Mouse (Mus musculus): ENCODE measurements at regions not wholly inside any gene's neighbourhood (a gene's known extent, or its start where the extent isn't known, plus 50 kb on each side); places are given as distances from the start of the nearest gene placed in this dataset.
"Not testable (repeated sequence)": the region's sequence is repeated elsewhere in the genome, so short reads cannot be mapped to it uniquely, and the experiment has no call there.

DNA sequence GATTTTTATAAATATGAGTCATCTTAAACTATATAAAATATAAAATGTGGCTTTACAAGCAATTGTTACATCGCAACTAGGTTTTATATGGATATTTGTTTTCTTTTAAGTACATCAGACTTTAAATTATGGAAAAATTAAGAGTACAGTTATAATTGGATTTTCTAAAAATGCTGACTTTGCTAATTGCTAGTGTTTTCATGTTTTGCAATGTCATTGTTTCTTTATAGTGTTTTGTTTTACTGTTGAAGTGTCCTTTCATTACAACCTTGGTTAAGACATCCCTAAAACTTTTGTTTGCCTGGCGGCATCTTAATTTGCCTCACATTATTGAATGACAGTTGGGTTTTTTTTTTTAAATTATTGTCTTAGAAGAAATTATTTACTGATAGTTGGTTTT, 1634.0 kb downstream of the Diaph2 start:
- no peak for DNase-seq
- intact Hi-C loops (cut with DNase I), result no loop called here

DNA sequence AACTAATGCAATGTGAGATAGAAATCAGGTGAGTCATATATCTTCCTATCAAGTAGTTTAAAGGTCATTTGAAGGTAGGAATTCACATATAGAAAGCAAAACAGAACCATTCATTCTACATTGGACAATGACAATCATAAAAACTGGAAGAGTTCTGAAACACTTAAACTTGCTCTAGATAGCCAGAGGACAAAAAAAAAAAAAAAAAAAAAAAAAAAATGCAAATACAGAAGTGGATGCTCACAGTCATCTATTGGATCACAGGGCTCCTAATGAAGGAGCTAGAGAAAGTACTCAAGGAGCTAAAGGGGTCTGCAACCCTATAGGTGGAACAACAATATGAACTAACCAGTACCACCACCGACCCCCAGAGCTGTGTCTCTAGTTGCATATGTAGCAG, 1652.6 kb downstream of the Diaph2 start:
- intact Hi-C loops (cut with DNase I), result no loop called here
- no peak for DNase-seq

DNA sequence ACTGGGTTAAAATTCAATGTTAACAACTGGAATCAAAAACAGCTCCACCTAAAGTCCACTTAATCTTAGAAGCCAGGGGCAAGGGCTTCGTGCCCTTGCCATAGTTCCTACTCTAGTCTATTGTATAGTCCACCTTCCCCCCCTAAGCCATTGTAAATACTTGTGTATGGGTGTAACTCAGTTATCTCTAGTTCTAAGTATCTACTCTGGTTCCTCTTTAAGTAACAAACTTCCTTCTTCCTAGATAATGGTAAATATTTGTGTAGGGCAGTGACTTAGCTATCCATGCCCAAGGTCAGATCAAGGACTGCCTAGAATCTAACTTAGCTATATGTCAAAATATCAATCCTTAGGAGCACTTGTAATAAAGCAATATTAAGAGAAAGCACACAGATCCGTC, 1653.3 kb downstream of the Diaph2 start:
- intact Hi-C loops (cut with DNase I), result not testable (repeated sequence)

DNA sequence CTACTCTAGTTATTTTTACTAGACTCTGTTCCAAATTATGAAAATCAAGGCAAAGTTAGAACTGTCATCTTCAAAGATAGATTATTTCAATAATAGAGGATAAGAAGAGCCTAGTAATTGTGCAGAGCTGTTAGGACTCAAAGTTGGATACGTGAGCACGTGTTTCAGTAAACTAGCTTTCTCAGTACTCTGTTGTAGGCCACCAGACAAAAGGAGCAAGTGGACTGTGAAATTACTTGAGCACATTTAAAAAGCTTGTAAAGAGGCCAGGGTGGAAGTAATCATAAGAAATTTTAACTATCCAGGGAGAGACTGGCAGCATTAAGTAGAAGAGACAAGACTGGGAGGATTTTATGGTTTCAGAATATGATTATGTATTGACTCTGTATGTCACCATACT, 1657.1 kb downstream of the Diaph2 start:
- no peak for DNase-seq
- intact Hi-C loops (cut with DNase I), result no loop called here

More for the DNA sequence above, 1653.3 kb downstream of the Diaph2 start:
- DNase-seq, result not testable (repeated sequence)

DNA sequence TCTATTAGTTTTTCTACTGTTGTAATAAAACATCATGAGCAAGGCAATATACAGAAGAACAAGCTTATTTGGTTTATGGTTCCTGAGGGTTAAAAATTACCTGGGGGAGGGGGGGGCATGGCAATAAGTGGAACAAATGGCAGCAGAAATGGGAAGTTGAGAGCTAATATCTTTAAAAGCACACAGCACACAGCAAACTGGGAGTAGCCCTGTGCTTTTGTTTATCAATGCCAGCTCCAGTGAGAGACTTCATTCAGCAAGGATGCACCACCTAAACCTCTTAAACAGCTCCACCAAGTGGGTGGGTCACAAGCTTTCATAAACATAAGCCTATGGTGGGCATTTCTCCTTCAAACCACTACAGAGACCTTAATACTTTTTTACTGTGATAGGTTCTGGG, 1661.0 kb downstream of the Diaph2 start:
- no peak for DNase-seq
- intact Hi-C loops (cut with DNase I), result no loop called here

DNA sequence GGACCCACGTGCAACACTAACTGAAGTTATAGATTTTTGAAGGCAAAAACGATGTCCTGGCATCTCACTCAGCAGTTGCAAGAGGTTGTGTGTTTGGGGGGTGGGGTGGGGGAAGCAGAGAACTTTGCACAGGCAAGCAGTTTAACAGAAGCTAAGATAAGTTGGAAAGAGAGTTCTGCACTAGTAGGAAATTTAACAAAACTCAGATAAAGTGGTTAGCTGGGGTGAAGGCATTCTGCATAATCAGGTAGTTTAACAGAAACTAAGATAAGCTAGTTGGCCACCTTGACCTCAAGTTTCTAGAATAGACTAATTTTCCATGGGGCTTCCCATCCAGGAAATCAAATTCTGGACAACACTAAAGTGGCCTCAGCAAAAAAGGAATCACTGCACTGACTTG, 1672.6 kb downstream of the Diaph2 start:
- DNase-seq, result no peak
- intact Hi-C loops (cut with DNase I), result no loop called here

DNA sequence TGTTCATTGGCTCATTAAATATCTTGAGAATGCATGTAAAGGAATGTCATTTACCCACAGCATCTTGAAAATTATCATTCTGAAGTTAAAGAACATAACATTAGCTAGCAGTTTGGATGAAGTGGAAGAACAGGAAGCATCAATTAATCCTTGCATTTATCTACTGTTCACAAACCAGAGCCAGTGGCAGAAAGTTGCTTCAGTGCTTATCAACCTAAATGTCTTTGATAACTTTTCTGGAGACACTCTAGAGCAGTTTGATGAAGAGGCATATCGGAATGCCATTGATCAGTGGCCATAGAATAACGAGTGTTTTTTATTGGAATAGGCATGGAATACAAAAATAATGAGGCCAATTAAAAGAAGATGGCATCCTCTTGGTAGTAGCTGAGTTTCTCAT, 1673.3 kb downstream of the Diaph2 start:
- no peak for DNase-seq
- intact Hi-C loops (cut with DNase I), result no loop called here

DNA sequence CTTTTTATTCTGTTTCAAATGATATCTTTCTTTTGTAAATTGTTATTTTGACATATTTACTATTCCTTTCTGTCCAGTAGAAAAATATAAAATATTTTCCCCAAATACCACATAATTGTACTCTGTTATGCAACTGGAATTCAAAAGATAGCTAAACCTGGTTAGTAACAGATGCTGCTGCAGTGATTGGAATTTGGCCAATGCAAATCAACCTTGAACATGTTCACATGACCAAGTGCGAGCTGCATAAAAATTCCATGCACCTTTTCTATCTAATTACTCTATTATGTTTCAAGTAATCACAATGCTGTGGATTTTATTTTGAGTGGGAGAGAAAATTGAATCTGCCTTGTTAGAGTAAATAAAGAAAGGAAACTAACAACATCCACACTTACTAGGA, 1684.6 kb downstream of the Diaph2 start:
- intact Hi-C loops (cut with DNase I), result no loop called here

DNA sequence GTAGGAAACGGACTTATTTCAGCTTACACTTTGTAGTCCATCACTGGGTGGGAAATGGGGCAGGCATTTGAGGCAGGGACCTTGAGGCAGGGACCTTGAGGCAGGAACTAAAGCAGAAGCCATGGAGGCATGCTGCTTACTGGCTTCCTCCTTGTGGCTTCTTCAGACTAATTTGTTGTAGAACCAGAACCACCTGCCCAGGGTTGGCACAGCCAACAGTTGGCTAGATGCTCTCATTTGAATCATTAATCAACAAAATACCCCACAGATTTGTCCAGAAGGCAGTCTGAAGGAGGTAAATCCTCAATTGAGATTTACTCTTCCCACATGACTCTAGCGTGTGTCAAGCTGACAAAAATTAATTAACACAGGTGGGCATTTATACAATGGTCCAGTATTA, 1703.3 kb downstream of the Diaph2 start:
- intact Hi-C loops (cut with DNase I), result no loop called here
- DNase-seq, result peak; percentile 4

More for the DNA sequence above, 1684.6 kb downstream of the Diaph2 start:
- DNase-seq, result peak; percentile 9

DNA sequence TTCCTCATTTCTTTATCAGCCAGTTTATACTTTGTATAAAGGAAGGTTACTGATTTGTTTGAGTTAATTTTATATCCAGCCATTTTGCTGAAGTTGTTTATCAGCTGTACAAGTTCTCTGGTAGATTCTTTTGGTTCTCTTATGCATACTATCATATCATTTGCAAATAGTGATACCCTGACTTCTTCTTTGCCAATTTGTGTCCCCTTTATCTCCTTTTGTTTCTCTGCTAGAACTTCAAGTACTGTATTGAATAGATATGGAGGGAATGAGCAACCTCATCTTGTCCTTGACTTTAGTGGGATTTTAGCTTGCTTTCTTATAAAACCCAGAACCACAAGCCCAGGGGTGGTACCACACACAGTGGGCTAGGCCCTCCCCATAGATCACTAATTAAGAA, 1711.1 kb downstream of the Diaph2 start:
- intact Hi-C loops (cut with DNase I), result no loop called here
- DNase-seq, result no peak

DNA sequence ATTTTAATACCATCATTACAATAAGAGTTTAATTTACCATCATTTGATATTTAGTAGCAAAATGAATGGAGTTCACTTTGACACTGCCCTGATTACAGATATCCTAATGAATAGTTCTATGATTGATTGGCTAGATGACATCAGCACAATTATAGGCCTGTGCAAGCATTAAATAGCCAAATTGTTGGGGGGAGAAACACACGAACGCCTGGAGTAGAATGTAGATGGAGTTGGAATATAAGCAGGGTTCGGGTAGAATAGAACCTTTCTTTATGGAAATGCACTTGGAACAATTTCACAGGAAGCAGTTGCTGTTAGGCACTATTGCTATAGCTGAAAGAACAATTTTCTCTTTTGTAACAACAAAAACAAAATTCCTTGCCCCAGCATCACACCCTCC, 1739.8 kb downstream of the Diaph2 start:
- no peak for DNase-seq
- intact Hi-C loops (cut with DNase I), result no loop called here

DNA sequence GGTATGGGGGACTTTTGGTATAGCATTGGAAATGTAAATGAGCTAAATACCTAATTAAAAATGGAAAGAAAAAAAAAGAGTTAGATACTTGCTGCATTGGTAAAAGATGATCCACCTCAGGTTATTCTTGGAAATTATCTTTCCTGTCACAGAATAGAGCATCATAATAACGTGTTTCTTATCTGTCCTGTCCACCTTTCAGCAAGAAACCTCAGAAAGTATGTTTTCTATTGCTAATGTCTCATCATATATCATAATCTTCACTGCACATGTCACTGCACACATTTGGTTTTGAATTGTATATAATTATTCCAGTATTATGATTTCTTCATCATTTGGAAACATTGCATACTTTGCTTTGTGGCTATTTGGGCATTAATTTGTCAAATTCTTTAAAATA, 1751.9 kb downstream of the Diaph2 start:
- no peak for DNase-seq
- intact Hi-C loops (cut with DNase I), result no loop called here

DNA sequence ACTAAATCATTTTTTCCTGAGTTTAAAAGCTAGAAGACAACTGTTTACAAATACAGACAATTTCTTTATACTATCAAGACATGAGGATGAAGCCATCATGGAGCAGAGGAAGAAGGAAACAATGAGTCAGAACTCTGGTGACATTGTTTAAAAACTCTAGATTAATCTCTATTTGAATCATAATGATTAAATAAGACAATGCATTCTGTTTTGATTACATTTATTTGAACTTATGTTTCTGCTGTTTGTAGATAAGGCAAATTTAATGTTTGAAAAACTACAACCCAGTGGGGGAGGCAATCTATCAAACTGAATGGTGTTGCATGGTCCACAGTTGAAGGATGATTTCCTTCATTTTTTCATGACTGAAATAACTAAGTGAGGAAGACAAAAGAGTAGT, 1757.3 kb downstream of the Diaph2 start:
- intact Hi-C loops (cut with DNase I), result no loop called here

More for the DNA sequence above, 1757.3 kb downstream of the Diaph2 start:
- no peak for DNase-seq
